Mouse (Mus musculus) hindbrain, embryonic 10.5 days (tissue): ENCODE measurements at regions not wholly inside any gene's neighbourhood (a gene's known extent, or its start where the extent isn't known, plus 50 kb on each side); places are given as distances from the start of the nearest gene placed in this dataset.

Experiments
- DNase-seq: peaks from one replicate; pipeline ENCODE4 v3.0.0-alpha.2; 2017; ENCODE audit warnings: low spot score
- H3K27ac ChIP-seq: fragments of 300-500 bp; sonication (generic); 2 replicates; pipeline ENCODE4 v1.5.1; 2016; ENCODE audit warnings: mild to moderate bottlenecking, moderate library complexity
- H3K27me3 ChIP-seq: fragments of 300-500 bp; sonication (generic); 2 replicates; pipeline ENCODE4 v1.6.1; 2016; ENCODE audit warnings: mild to moderate bottlenecking; ENCODE audit not compliant: poor library complexity, insufficient read depth, severe bottlenecking
- H3K36me3 ChIP-seq: fragments of 300-500 bp; sonication (generic); 2 replicates; pipeline ENCODE4 v1.6.1; 2016; ENCODE audit warnings: mild to moderate bottlenecking, moderate library complexity
- H3K4me1 ChIP-seq: fragments of 300-500 bp; sonication (generic); replicated peaks from 2 replicates; pipeline ENCODE4 v1.6.1; 2016; ENCODE audit warnings: mild to moderate bottlenecking
- H3K4me3 ChIP-seq: fragments of 300-500 bp; sonication (generic); 2 replicates; pipeline ENCODE4 v1.5.1; 2016; ENCODE audit warnings: mild to moderate bottlenecking, moderate library complexity
- H3K9me3 ChIP-seq: fragments of 300-500 bp; sonication (generic); 2 replicates; pipeline ENCODE4 v1.6.1; 2016; ENCODE audit warnings: mild to moderate bottlenecking, moderate library complexity
- WGBS: fragments of 180-500 bp; shearing (Covaris S2); methylation state at CpG from one replicate; pipeline ENCODE4 v1.1.7; 2016; 5-methylcytosine and 5-hydroxymethylcytosine counted together

DNA sequence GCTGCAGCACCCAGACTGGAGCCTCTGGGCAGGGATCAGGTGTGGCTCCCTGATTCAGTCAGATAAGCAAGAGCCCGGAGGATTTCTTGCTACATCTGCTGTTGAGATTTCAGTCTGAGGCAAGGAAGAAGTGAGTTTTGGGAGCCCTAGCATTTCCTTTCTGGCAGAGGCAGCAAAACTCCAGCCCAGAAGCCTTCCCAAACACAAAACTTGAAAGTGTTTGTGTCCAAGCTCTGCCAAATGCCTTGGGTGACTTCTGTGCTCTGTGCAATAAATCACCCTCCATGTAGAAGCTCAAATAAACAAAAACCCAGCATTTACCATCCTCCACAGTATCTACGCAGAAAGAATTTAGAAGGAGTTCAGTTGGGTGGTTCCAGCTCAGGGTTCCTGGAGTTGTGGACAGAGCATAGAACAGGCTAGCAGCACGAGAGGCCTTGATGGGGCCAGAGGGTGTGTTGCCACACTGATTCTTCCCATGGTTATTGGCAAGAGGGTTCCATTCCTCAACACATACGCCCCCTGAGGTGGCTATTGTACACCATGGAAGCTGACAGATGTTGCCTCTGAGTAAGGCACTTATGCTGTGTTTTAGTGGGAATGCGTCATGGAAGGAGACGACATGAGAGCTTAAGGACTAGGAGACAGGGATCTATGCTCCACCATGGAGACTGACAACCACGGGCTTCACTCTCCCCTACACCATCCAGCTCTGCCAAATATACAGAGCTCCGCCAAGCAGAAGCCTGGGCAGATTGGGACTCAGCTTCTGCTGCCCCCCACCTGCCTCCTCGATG, 125.1 kb downstream of the Tmem17 start:
- no peak for DNase-seq
- peaks cover 20% of the 10 kb centered on the region; the same call in 1 of the 2 replicates for H3K4me1 ChIP-seq
- WGBS = 88% methylated on average over 9 of the region's 9 CpGs

GRCm38 (mm10) chr11:22638171-22638570, 126.3 kb downstream of the Tmem17 start:
- Histone ChIP-seq H3K27ac (no peak overlapping the region), H3K9me3 (no peaks in the 10 kb centered on the region), H3K4me3 (no peak overlapping the region), H3K27me3 (no peaks in the 10 kb centered on the region), H3K4me1 (peaks cover 11% of the 10 kb centered on the region; the same call in 1 of the 2 replicates), H3K36me3 (no peaks in the 10 kb centered on the region)
- DNase-seq = no peak
- 81% methylated on average over 6 of the region's 6 CpGs for WGBS

More for the DNA sequence above, 125.1 kb downstream of the Tmem17 start:
- Histone ChIP-seq H3K4me3 (no peak overlapping the region), H3K27me3 (no peaks in the 10 kb centered on the region), H3K9me3 (no peaks in the 10 kb centered on the region), H3K36me3 (no peaks in the 10 kb centered on the region), H3K27ac (no peak overlapping the region)

DNA sequence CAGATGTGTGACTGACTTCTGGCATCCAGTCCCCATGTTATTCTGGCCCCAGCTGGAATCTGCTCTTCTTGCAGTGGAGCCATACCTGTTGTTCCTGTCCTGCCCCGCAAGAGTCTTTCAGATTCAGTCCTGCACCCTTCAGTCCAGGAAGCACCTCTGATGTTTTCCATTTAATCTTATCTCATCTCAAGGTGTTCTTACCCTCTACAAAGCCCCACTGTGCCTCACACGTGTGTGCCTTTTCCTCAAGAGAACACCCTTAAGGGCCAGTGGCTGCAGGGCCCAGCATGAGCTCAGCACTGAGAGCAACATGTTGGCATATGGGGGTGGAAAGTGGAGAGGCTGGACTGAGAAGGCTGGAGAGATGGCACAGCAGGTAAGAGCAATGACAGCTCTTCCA, 126.8 kb downstream of the Tmem17 start:
- Histone ChIP-seq H3K9me3 (no peaks in the 10 kb centered on the region), H3K4me1 (peaks cover 11% of the 10 kb centered on the region; the same call in 1 of the 2 replicates), H3K36me3 (no peaks in the 10 kb centered on the region), H3K4me3 (no peak overlapping the region), H3K27me3 (no peaks in the 10 kb centered on the region), H3K27ac (no peak overlapping the region)
- DNase-seq = no peak
- 69% methylated on average over 2 of the region's 2 CpGs for WGBS

GRCm38 (mm10) chr11:22640371-22640990, 128.6 kb downstream of the Tmem17 start:
- Histone ChIP-seq H3K27ac (no peak overlapping the region), H3K4me1 (peaks cover 8% of the 10 kb centered on the region; the same call in 1 of the 2 replicates), H3K9me3 (no peaks in the 10 kb centered on the region), H3K27me3 (no peaks in the 10 kb centered on the region), H3K36me3 (no peaks in the 10 kb centered on the region), H3K4me3 (no peak overlapping the region)
- no peak for DNase-seq
- 45% methylated on average over 3 of the region's 3 CpGs for WGBS

GRCm38 (mm10) chr11:22641450-22641849, 129.6 kb downstream of the Tmem17 start:
- WGBS = 94% methylated on average over 1 of the region's 1 CpGs
- Histone ChIP-seq H3K4me3 (no peak overlapping the region), H3K36me3 (no peaks in the 10 kb centered on the region), H3K27me3 (no peaks in the 10 kb centered on the region), H3K9me3 (no peaks in the 10 kb centered on the region), H3K27ac (no peak overlapping the region), H3K4me1 (peaks cover 11% of the 10 kb centered on the region; the same call in 1 of the 2 replicates)
- no peak for DNase-seq

DNA sequence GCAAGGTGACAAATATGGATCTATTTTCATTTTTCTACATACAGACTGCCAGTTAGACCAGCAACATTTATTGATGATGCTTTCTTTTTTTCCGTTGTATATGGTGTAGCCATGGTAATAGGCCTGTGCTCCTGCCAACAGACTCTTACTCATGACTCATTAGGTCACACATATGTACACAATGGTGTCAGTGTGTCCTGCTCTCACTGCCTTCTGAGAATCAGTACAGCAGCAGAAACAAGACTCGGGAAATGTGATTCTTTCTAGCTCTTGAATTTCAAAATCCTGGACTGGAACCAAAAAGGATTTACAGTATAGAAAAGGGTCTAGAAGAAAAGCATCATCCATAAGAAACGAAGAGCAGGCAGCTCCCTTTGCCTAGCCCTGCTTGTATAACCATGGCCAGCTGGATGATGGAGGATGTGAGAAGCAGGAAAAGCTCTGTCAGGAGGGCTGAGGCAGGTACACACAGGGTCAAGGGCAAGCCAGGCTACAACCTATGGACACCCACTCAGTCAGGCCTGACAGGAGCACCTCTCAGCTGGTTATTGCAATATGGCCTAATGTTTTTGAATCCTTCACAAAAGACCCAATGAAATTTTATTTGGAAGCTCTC, 132.2 kb downstream of the Tmem17 start:
- no peaks in the 10 kb centered on the region for H3K9me3 ChIP-seq
- DNase-seq = no peak
- 83% methylated on average over 3 of the region's 3 CpGs for WGBS

DNA sequence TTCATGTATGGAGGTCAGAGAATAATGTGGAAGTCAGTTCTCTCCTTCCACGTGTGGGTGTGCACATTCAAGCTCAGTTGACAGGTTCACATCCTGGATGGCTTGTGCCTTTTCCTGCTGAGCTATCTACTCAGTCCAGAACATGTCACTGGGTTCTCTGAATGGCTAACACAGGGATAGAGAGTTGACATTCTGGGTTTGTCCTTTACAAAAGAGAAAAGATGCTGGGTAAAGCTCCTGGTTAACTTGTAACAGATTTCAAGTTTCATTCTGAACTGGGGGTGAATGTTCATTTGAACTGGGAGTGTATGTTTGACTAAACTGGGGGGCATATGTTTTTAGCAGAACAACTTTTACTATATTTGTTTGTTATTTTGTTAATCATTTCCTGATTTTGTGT, 133.0 kb downstream of the Tmem17 start:
- 71% methylated on average over 1 of the region's 1 CpGs for WGBS
- no peaks in the 10 kb centered on the region for H3K36me3 ChIP-seq
- no peak overlapping the region for H3K27ac ChIP-seq
- no peaks in the 10 kb centered on the region for H3K9me3 ChIP-seq
- peaks cover 11% of the 10 kb centered on the region; the same call in 1 of the 2 replicates for H3K4me1 ChIP-seq
- no peak overlapping the region for H3K4me3 ChIP-seq
- no peak for DNase-seq
- H3K27me3 ChIP-seq = no peaks in the 10 kb centered on the region

More for the DNA sequence above, 132.2 kb downstream of the Tmem17 start:
- H3K27me3 ChIP-seq = no peaks in the 10 kb centered on the region
- H3K4me3 ChIP-seq = no peak overlapping the region
- H3K4me1 ChIP-seq = peaks cover 11% of the 10 kb centered on the region; the same call in 1 of the 2 replicates
- H3K36me3 ChIP-seq = no peaks in the 10 kb centered on the region
- H3K27ac ChIP-seq = no peak overlapping the region

- WGBS = 76% methylated on average over 6 of the region's 6 CpGs
- Histone ChIP-seq H3K9me3 (no peaks in the 10 kb centered on the region), H3K27ac (no peak overlapping the region), H3K27me3 (no peaks in the 10 kb centered on the region), H3K4me1 (0 out of 2 replicates have a peak, but pooled peaks cover 4% of the 10 kb centered on the region), H3K36me3 (no peaks in the 10 kb centered on the region), H3K4me3 (no peak overlapping the region)
- DNase-seq = no peak
These were observed 134.5 kb downstream of the Tmem17 start for GRCm38 (mm10) chr11:22646192-22646936.

- no peak overlapping the region for H3K27ac ChIP-seq
- H3K27me3 ChIP-seq = no peaks in the 10 kb centered on the region
- 91% methylated on average over 5 of the region's 5 CpGs for WGBS
- no peaks in the 10 kb centered on the region for H3K9me3 ChIP-seq
- no peak overlapping the region for H3K4me3 ChIP-seq
- H3K4me1 ChIP-seq = 0 out of 2 replicates have a peak, but pooled peaks cover 4% of the 10 kb centered on the region
- no peak for DNase-seq
- no peaks in the 10 kb centered on the region for H3K36me3 ChIP-seq
These were observed 136.4 kb downstream of the Tmem17 start for GRCm38 (mm10) chr11:22648275-22648674.

GRCm38 (mm10) chr11:22650771-22651170, 138.9 kb downstream of the Tmem17 start:
- Histone ChIP-seq H3K9me3 (no peaks in the 10 kb centered on the region), H3K4me3 (no peak overlapping the region), H3K27me3 (no peaks in the 10 kb centered on the region), H3K4me1 (0 out of 2 replicates have a peak, but pooled peaks cover 3% of the 10 kb centered on the region), H3K27ac (no peak overlapping the region), H3K36me3 (no peaks in the 10 kb centered on the region)
- 88% methylated on average over 10 of the region's 10 CpGs for WGBS
- DNase-seq = no peak

DNA sequence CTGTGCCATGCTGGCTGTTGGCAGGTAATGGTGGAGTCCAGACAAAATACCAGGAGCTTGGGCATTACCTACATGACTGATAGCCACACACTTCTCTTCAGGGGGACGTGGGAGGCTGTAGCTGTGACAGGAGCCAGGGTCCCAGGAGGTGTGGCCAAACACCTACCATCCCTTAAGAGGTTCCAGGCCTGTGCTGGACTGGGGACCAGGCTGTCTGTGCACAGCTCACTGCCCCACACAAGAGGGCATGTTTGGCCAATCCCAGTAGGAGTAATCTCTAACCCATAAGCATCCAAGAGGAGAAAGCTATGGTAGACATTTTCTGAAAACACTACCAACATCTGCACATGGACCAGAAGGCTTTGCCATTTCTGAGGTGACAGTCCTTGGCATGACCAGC, 139.4 kb downstream of the Tmem17 start:
- no peak for DNase-seq
- no peak overlapping the region for H3K27ac ChIP-seq
- H3K9me3 ChIP-seq = no peaks in the 10 kb centered on the region
- H3K36me3 ChIP-seq = no peaks in the 10 kb centered on the region
- WGBS = 62% methylated on average over 1 of the region's 1 CpGs
- H3K4me1 ChIP-seq = no peaks in the 10 kb centered on the region
- H3K27me3 ChIP-seq = no peaks in the 10 kb centered on the region
- no peak overlapping the region for H3K4me3 ChIP-seq

- no peaks in the 10 kb centered on the region for H3K36me3 ChIP-seq
These were observed 140.0 kb downstream of the Tmem17 start for GRCm38 (mm10) chr11:22651911-22652310.

More at GRCm38 (mm10) chr11:22651911-22652310, 140.0 kb downstream of the Tmem17 start:
- Histone ChIP-seq H3K27ac (no peak overlapping the region), H3K27me3 (no peaks in the 10 kb centered on the region), H3K9me3 (no peaks in the 10 kb centered on the region), H3K4me3 (no peak overlapping the region), H3K4me1 (no peaks in the 10 kb centered on the region)
- no peak for DNase-seq
- WGBS = 91% methylated on average over 4 of the region's 4 CpGs
